Mouse (Mus musculus): ENCODE results near the gene Olfr959. TPM values are rescaled to one million over a fixed set of nuclear protein-coding genes. Genes with fewer than 3 reads are reported as not detected.

Olfr959 gene
- polyA plus RNA-seq, 1 experiment from 2014 or later: not detected

Other genes with a start within 250 kb of the Olfr959 start
- gene Olfr948, start 249.5 kb downstream of the Olfr959 start, polyA plus RNA-seq (2015; fragmentation: Nextera tagmentation; extraction: Ambion mirVana): not detected in 2 replicates
- not detected in 2 replicates for gene Olfr951, start 188.2 kb downstream of the Olfr959 start, polyA plus RNA-seq (2015; fragmentation: Nextera tagmentation; extraction: Ambion mirVana)
- not detected in 2 replicates for gene Olfr952, start 148.4 kb downstream of the Olfr959 start, polyA plus RNA-seq (2015; fragmentation: Nextera tagmentation; extraction: Ambion mirVana)
- not detected in 2 replicates for gene Olfr954, start 118.9 kb downstream of the Olfr959 start, polyA plus RNA-seq (2015; fragmentation: Nextera tagmentation; extraction: Ambion mirVana)
- gene Olfr955, start 103.6 kb downstream of the Olfr959 start, polyA plus RNA-seq (2015; fragmentation: Nextera tagmentation; extraction: Ambion mirVana): not detected in 2 replicates
- gene Olfr44, start 81.6 kb downstream of the Olfr959 start, polyA plus RNA-seq (2015; fragmentation: Nextera tagmentation; extraction: Ambion mirVana): not detected in 2 replicates
- gene Olfr957, start 59.8 kb downstream of the Olfr959 start, polyA plus RNA-seq (2015; fragmentation: Nextera tagmentation; extraction: Ambion mirVana): not detected in 2 replicates
- gene Olfr958, start 21.5 kb downstream of the Olfr959 start, polyA plus RNA-seq (2015; fragmentation: Nextera tagmentation; extraction: Ambion mirVana): not detected in 2 replicates
- 36.8 and 73.0 TPM in 2 replicates for gene AW551984, start 28.8 kb upstream of the Olfr959 start, polyA plus RNA-seq (2015; fragmentation: Nextera tagmentation; extraction: Ambion mirVana)
- not detected in 2 replicates for gene Olfr148, start 35.1 kb upstream of the Olfr959 start, polyA plus RNA-seq (2015; fragmentation: Nextera tagmentation; extraction: Ambion mirVana)
- gene Olfr960, start 45.8 kb upstream of the Olfr959 start, polyA plus RNA-seq (2015; fragmentation: Nextera tagmentation; extraction: Ambion mirVana): not detected in 2 replicates
- not detected in 2 replicates for gene Olfr961, start 69.5 kb upstream of the Olfr959 start, polyA plus RNA-seq (2015; fragmentation: Nextera tagmentation; extraction: Ambion mirVana)
- gene Olfr963, start 91.6 kb upstream of the Olfr959 start, polyA plus RNA-seq (2015; fragmentation: Nextera tagmentation; extraction: Ambion mirVana): not detected in 2 replicates
- gene Olfr149, start 131.5 kb upstream of the Olfr959 start, polyA plus RNA-seq (2015; fragmentation: Nextera tagmentation; extraction: Ambion mirVana): not detected in 2 replicates
- not detected in 2 replicates for gene Olfr965, start 135.8 kb upstream of the Olfr959 start, polyA plus RNA-seq (2015; fragmentation: Nextera tagmentation; extraction: Ambion mirVana)
- gene Olfr150, start 155.4 kb upstream of the Olfr959 start, polyA plus RNA-seq (2015; fragmentation: Nextera tagmentation; extraction: Ambion mirVana): not detected in 2 replicates
- gene Olfr967, start 170.7 kb upstream of the Olfr959 start, polyA plus RNA-seq (2015; fragmentation: Nextera tagmentation; extraction: Ambion mirVana): not detected in 2 replicates
- not detected in 2 replicates for gene Olfr968, start 207.7 kb upstream of the Olfr959 start, polyA plus RNA-seq (2015; fragmentation: Nextera tagmentation; extraction: Ambion mirVana)
- not detected in 2 replicates for gene Olfr969, start 215.4 kb upstream of the Olfr959 start, polyA plus RNA-seq (2015; fragmentation: Nextera tagmentation; extraction: Ambion mirVana)
- gene Olfr970, start 233.3 kb upstream of the Olfr959 start, polyA plus RNA-seq (2015; fragmentation: Nextera tagmentation; extraction: Ambion mirVana): not detected in 2 replicates

Measured in forebrain, embryonic 16.5 days (tissue).